Mouse (Mus musculus) limb, embryonic 15.5 days (tissue): ENCODE data around the gene Kirrel. TPM values are rescaled to one million over a fixed set of nuclear protein-coding genes. Genes with fewer than 3 reads are reported as not detected.

ENCODE experiments used
- ATAC-seq: fragments of 200-750 bp; cut with Nextera tagmentation; 2 replicates; pipeline ENCODE4 v1.8.0; 2017; ENCODE audit warnings: low read depth, moderate TSS enrichment; ENCODE audit not compliant: insufficient number of reproducible peaks, low FRiP score, low TSS enrichment
- H3K27ac ChIP-seq: fragments of 300-500 bp; sonication (generic); 2 replicates; pipeline ENCODE4 v1.5.1; 2015; ENCODE audit warnings: moderate library complexity, mild to moderate bottlenecking, inconsistent platforms
- H3K27me3 ChIP-seq: fragments of 300-500 bp; sonication (generic); 2 replicates; pipeline ENCODE4 v1.6.1; 2015; ENCODE audit warnings: inconsistent platforms
- H3K36me3 ChIP-seq: fragments of 300-500 bp; sonication (generic); 2 replicates; pipeline ENCODE4 v1.6.1; 2015; ENCODE audit warnings: inconsistent platforms
- H3K4me1 ChIP-seq: fragments of 300-500 bp; sonication (generic); 2 replicates; pipeline ENCODE4 v1.6.1; 2015; ENCODE audit warnings: inconsistent platforms
- H3K4me2 ChIP-seq: fragments of 300-500 bp; sonication (generic); 2 replicates; pipeline ENCODE4 v1.6.1; 2015; ENCODE audit warnings: mild to moderate bottlenecking, inconsistent platforms
- H3K4me3 ChIP-seq: fragments of 300-500 bp; sonication (generic); 2 replicates; pipeline ENCODE4 v1.5.1; 2015; ENCODE audit warnings: mild to moderate bottlenecking, inconsistent platforms
- H3K9ac ChIP-seq: fragments of 300-500 bp; sonication (generic); 2 replicates; pipeline ENCODE4 v1.6.1; 2015; ENCODE audit warnings: inconsistent platforms
- H3K9me3 ChIP-seq: fragments of 300-500 bp; sonication (generic); 2 replicates; pipeline ENCODE4 v1.6.1; 2016; ENCODE audit warnings: inconsistent platforms
- WGBS: fragments of 180-500 bp; shearing (Covaris S2); methylation state at CpG from one replicate; pipeline ENCODE4 v1.1.7; 2015; 5-methylcytosine and 5-hydroxymethylcytosine counted together
- polyA plus RNA-seq: library from polyadenylated mRNA; unstranded; fragments of >200 nt; fragmentation: Nextera tagmentation; extraction: Ambion mirVana; gene quantifications from 2 replicates; pipeline ENCODE4 v1.2.1, GENCODE M21; 2015

Gene Kirrel
- polyA plus RNA-seq, 1 experiment from 2014 or later, result 19.5 TPM

- Histone ChIP-seq H3K4me2 (peak overlapping the region; percentile 29; the same call in 1 of the 2 replicates), H3K27me3 (no peaks in the 10 kb centered on the region), H3K9ac (no peak overlapping the region), H3K36me3 (no peaks in the 10 kb centered on the region), H3K9me3 (no peaks in the 10 kb centered on the region), H3K4me1 (peaks cover 72% of the 10 kb centered on the region), H3K4me3 (no peak overlapping the region), H3K27ac (peak overlapping the region; percentile 98)
- WGBS, result 30% methylated on average over 2 of the region's 2 CpGs
- no peak for ATAC-seq
Observed at GRCm38 (mm10) chr3:87151294-87151826, 23.2 kb downstream of the Kirrel start.

- ATAC-seq, result peak; percentile 80
- H3K9ac ChIP-seq, result no peak overlapping the region
- no peaks in the 10 kb centered on the region for H3K36me3 ChIP-seq
- H3K4me2 ChIP-seq, result peak overlapping the region; percentile 29
- H3K27ac ChIP-seq, result peak overlapping the region; percentile 98
- H3K4me1 ChIP-seq, result peaks cover 73% of the 10 kb centered on the region
- WGBS, result 8% methylated on average over 16 of the region's 16 CpGs
- H3K27me3 ChIP-seq, result no peaks in the 10 kb centered on the region
- no peaks in the 10 kb centered on the region for H3K9me3 ChIP-seq
- H3K4me3 ChIP-seq, result no peak overlapping the region
Observed at GRCm38 (mm10) chr3:87150689-87151244, 23.8 kb downstream of the Kirrel start.

- Histone ChIP-seq H3K9me3 (no peaks in the 10 kb centered on the region), H3K4me1 (peaks cover 74% of the 10 kb centered on the region), H3K4me3 (no peak overlapping the region), H3K4me2 (peak overlapping the region; percentile 29), H3K36me3 (no peaks in the 10 kb centered on the region), H3K27ac (peak overlapping the region; percentile 98), H3K9ac (peak overlapping the region; percentile 29; the same call in 1 of the 2 replicates), H3K27me3 (no peaks in the 10 kb centered on the region)
- ATAC-seq, result no peak
- 4% methylated on average over 8 of the region's 8 CpGs for WGBS
Observed at GRCm38 (mm10) chr3:87150056-87150688, 24.4 kb downstream of the Kirrel start.

- H3K4me1 ChIP-seq, result peaks cover 74% of the 10 kb centered on the region
- 52% methylated on average over 10 of the region's 10 CpGs for WGBS
- H3K36me3 ChIP-seq, result no peaks in the 10 kb centered on the region
- ATAC-seq, result no peak
- no peaks in the 10 kb centered on the region for H3K27me3 ChIP-seq
- peak overlapping the region; percentile 29; the same call in 1 of the 2 replicates for H3K4me2 ChIP-seq
- H3K27ac ChIP-seq, result peak overlapping the region; percentile 98
- no peak overlapping the region for H3K4me3 ChIP-seq
- H3K9me3 ChIP-seq, result no peaks in the 10 kb centered on the region
- H3K9ac ChIP-seq, result no peak overlapping the region
Observed at GRCm38 (mm10) chr3:87149425-87149824, 25.1 kb downstream of the Kirrel start.

GRCm38 (mm10) chr3:87144476-87145240 lies 29.9 kb downstream of the Kirrel start:
- 49% methylated on average over 6 of the region's 6 CpGs for WGBS
- H3K27me3 ChIP-seq, result no peaks in the 10 kb centered on the region
- H3K27ac ChIP-seq, result peak overlapping the region; percentile 74
- no peaks in the 10 kb centered on the region for H3K9me3 ChIP-seq
- H3K9ac ChIP-seq, result no peak overlapping the region
- H3K4me2 ChIP-seq, result no peak overlapping the region
- peaks cover 37% of the 10 kb centered on the region for H3K4me1 ChIP-seq
- ATAC-seq, result no peak
- H3K4me3 ChIP-seq, result no peak overlapping the region
- H3K36me3 ChIP-seq, result peaks cover 9% of the 10 kb centered on the region; the same call in 1 of the 2 replicates

GRCm38 (mm10) chr3:87140284-87140683 lies 34.3 kb downstream of the Kirrel start:
- H3K4me1 ChIP-seq, result peaks cover 14% of the 10 kb centered on the region

GRCm38 (mm10) chr3:87136782-87137181 lies 37.8 kb downstream of the Kirrel start:
- Histone ChIP-seq H3K4me3 (no peak overlapping the region), H3K4me1 (peaks cover 14% of the 10 kb centered on the region; the same call in 1 of the 2 replicates), H3K4me2 (no peak overlapping the region), H3K36me3 (peaks cover 42% of the 10 kb centered on the region), H3K27me3 (no peaks in the 10 kb centered on the region), H3K9ac (no peak overlapping the region), H3K27ac (no peak overlapping the region), H3K9me3 (no peaks in the 10 kb centered on the region)
- whole genome bisulfite sequencing, result 44% methylated on average over 7 of the region's 7 CpGs
- ATAC-seq, result no peak

More at GRCm38 (mm10) chr3:87140284-87140683, 34.3 kb downstream of the Kirrel start:
- Histone ChIP-seq H3K4me3 (no peak overlapping the region), H3K27me3 (no peaks in the 10 kb centered on the region), H3K27ac (no peak overlapping the region), H3K9me3 (no peaks in the 10 kb centered on the region), H3K4me2 (no peak overlapping the region), H3K36me3 (peaks cover 23% of the 10 kb centered on the region; the same call in 1 of the 2 replicates), H3K9ac (no peak overlapping the region)
- ATAC-seq, result no peak
- 70% methylated on average over 5 of the region's 5 CpGs for WGBS

- H3K4me2 ChIP-seq, result no peak overlapping the region
- ATAC-seq, result no peak
- H3K27ac ChIP-seq, result no peak overlapping the region
- H3K4me3 ChIP-seq, result no peak overlapping the region
- no peak overlapping the region for H3K9ac ChIP-seq
- no peaks in the 10 kb centered on the region for H3K27me3 ChIP-seq
- H3K36me3 ChIP-seq, result peaks cover 41% of the 10 kb centered on the region
- peaks cover 25% of the 10 kb centered on the region; the same call in 1 of the 2 replicates for H3K4me1 ChIP-seq
- no peaks in the 10 kb centered on the region for H3K9me3 ChIP-seq
Observed at GRCm38 (mm10) chr3:87134951-87135350, 39.6 kb downstream of the Kirrel start.

- WGBS, result 60% methylated on average over 11 of the region's 11 CpGs
- 0 out of 2 replicates have a peak overlapping the region, but pooled peaks have one; percentile 54 for H3K27ac ChIP-seq
- ATAC-seq, result no peak
- H3K4me2 ChIP-seq, result no peak overlapping the region
- peaks cover 25% of the 10 kb centered on the region; the same call in 1 of the 2 replicates for H3K4me1 ChIP-seq
- no peak overlapping the region for H3K9ac ChIP-seq
- H3K36me3 ChIP-seq, result peaks cover 37% of the 10 kb centered on the region
- H3K9me3 ChIP-seq, result no peaks in the 10 kb centered on the region
- no peak overlapping the region for H3K4me3 ChIP-seq
- no peaks in the 10 kb centered on the region for H3K27me3 ChIP-seq
Observed at GRCm38 (mm10) chr3:87131694-87132347, 42.7 kb downstream of the Kirrel start.

- Histone ChIP-seq H3K9me3 (no peaks in the 10 kb centered on the region), H3K9ac (no peak overlapping the region), H3K27me3 (no peaks in the 10 kb centered on the region), H3K36me3 (peaks cover 35% of the 10 kb centered on the region), H3K4me2 (no peak overlapping the region), H3K4me3 (no peak overlapping the region), H3K27ac (peak overlapping the region; percentile 54; the same call in 1 of the 2 replicates), H3K4me1 (peaks cover 25% of the 10 kb centered on the region; the same call in 1 of the 2 replicates)
- ATAC-seq, result no peak
- WGBS, result 79% methylated on average over 6 of the region's 6 CpGs
Observed at GRCm38 (mm10) chr3:87130933-87131332, 43.6 kb downstream of the Kirrel start.

GRCm38 (mm10) chr3:87123795-87124194 lies 50.8 kb downstream of the Kirrel start:
- H3K4me2 ChIP-seq, result no peak overlapping the region
- ATAC-seq, result no peak
- peaks cover 14% of the 10 kb centered on the region for H3K36me3 ChIP-seq
- H3K9ac ChIP-seq, result no peak overlapping the region
- peaks cover 10% of the 10 kb centered on the region; the same call in 1 of the 2 replicates for H3K4me1 ChIP-seq
- H3K27ac ChIP-seq, result no peak overlapping the region
- no peaks in the 10 kb centered on the region for H3K9me3 ChIP-seq
- WGBS, result 83% methylated on average over 6 of the region's 6 CpGs
- no peaks in the 10 kb centered on the region for H3K27me3 ChIP-seq
- no peak overlapping the region for H3K4me3 ChIP-seq
